Mouse (Mus musculus) retina, embryonic 14.5 days (tissue): Measurements from ENCODE around the gene Malrd1.

ENCODE experiments used
- DNase-seq: peaks from one replicate; pipeline ENCODE4 v3.0.0-alpha.2; 2015; ENCODE audit warnings: low spot score

The Malrd1 gene

DNA sequence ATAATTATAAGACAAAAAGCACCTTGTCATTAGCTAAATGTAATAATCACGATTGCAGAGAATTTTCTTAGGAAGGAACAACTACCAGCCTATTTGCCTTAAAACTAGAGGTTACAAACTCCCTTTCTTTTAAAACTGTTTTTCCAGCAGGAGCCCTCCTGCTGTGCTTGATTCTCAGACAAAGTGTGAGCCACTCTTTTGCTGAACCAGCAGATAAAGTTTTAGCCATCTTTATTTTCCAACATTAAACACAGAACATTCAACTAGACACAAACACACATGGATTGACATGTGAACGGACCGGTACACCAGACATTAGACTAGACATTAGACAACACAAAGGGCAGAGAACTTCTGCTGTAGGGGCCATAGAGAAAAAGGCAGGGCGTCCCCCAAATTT lies 505.3 kb downstream of the Malrd1 start:
- no peak for DNase-seq

- DNase-seq, result no peak
These were observed 506.5 kb downstream of the Malrd1 start for GRCm38 (mm10) chr2:16032804-16033203.

DNA sequence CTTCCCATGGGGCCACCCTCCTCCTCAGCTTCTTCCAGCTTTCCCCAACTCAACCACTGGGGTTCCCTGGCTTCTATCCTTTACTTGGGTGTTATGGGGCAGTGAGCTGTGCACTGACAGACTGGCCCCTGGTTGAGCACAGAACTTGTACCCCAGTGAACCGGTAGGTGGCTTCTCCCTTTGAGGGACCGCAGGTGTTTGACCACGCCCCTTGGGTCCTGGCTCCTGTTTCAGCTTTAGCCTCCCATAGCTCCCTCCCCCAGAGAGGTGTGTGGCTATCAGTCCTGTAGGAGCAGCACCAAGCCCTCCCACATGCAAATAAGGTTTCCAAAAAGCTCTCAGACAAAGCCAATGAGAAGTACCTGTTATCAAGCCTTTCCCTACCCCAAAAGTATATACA lies 584.4 kb downstream of the Malrd1 start:
- no peak for DNase-seq

DNA sequence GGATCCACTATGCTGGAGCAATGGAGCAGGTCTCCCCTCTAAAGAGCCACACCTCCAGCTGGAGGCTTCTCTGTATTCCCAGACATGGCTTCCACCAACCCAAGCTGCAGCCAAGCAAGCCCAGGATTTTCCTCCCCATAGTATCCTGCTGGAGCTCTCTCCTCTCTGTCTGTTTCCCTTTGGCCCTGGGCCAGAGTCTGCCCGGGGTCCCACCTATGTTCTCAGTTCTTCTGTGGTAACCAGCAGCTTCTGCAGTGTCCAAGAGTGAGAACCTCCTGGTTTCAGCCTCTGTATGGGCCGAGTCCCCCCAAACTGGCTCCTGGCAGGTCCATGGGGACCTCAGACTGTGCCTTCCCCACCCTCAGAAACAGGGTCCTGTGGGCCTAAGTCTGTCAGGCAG lies 587.1 kb downstream of the Malrd1 start:
- no peak for DNase-seq

- DNase-seq, result no peak
These were observed 621.7 kb downstream of the Malrd1 start for GRCm38 (mm10) chr2:16147999-16148398.

GRCm38 (mm10) chr2:16152623-16153022 lies 626.3 kb downstream of the Malrd1 start:
- no peak for DNase-seq

DNA sequence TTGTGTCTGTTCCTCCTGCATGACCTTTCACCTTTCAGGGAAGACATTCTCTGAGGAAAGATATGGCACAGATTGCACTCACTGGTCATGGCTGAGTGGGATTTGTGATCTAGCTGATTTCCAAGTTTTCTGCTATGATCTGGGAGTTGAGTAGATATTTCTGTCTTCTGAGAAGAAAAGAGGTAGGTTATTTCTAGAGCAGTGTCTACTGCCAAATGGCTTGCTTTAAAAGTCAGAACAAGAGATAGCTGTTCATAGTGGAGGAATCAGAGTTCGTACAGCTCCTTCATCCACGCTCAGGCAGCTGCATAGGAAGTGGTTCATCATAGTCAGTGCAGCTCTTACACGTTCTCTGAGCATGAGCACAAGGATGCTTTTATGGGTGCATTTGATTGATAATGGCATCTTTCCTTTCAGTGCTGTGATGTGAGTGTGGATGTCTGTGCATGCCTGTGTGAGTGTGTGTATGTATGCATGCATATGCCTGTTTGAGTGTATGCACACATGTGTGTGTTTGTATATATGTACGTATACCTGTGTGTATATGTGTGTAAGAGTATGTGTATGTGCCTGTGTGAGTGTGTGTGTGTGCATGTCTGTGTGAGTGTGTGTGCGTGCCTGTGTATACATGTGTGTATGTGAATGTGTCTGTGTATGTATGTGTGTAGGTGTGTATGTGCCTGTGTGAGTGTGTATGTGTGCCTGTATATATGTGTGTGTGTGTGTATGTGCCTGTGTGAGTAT lies 637.1 kb downstream of the Malrd1 start:
- DNase-seq, result no peak

- DNase-seq, result no peak
These were observed 642.3 kb downstream of the Malrd1 start for GRCm38 (mm10) chr2:16168611-16169010.

GRCm38 (mm10) chr2:16172086-16172485 lies 645.8 kb downstream of the Malrd1 start:
- DNase-seq, result no peak

GRCm38 (mm10) chr2:16173355-16173754 lies 647.1 kb downstream of the Malrd1 start:
- peak; percentile 27 for DNase-seq

GRCm38 (mm10) chr2:16182140-16182539 lies 655.9 kb downstream of the Malrd1 start:
- no peak for DNase-seq

DNA sequence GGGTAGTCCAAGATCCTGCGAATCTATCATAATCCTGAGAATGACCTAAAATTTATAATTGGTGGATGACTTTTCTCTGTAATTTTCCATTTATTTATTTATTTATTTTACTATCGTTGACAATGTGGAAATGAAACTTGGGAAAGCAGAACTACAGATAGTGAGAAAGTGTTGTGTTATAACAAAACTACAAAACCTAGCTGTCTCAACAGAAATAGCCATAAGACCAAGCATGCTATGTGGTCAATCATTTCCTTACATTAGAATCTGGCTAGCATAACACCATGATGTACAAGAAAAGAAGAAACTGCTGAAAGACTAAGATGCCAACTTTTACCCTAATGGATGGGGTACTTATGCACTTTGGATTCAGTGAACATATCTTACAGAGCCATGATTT lies 656.9 kb downstream of the Malrd1 start:
- DNase-seq, result no peak

GRCm38 (mm10) chr2:16210016-16210415 lies 683.7 kb downstream of the Malrd1 start:
- DNase-seq, result no peak

DNA sequence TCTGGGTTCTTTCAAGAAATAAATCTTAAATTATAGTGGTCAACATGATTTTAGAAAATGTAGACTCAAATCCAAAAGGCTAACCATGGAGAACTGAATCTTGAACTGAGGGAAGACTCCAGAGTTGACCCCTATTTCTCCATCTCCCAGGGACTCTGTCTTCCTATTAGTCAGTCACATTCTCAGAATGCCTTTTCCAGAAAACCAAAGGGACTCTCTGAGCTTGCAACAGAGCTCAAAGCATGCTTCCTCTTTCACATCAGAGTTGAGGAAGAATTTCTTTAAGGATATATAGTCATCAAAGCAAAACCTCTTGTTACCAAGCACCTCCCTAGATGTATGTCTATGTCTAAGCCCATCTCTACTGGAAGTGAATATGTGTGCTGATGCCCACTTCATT lies 686.5 kb downstream of the Malrd1 start:
- DNase-seq, result no peak

- DNase-seq, result no peak
These were observed 687.8 kb downstream of the Malrd1 start for GRCm38 (mm10) chr2:16214111-16214510.

DNA sequence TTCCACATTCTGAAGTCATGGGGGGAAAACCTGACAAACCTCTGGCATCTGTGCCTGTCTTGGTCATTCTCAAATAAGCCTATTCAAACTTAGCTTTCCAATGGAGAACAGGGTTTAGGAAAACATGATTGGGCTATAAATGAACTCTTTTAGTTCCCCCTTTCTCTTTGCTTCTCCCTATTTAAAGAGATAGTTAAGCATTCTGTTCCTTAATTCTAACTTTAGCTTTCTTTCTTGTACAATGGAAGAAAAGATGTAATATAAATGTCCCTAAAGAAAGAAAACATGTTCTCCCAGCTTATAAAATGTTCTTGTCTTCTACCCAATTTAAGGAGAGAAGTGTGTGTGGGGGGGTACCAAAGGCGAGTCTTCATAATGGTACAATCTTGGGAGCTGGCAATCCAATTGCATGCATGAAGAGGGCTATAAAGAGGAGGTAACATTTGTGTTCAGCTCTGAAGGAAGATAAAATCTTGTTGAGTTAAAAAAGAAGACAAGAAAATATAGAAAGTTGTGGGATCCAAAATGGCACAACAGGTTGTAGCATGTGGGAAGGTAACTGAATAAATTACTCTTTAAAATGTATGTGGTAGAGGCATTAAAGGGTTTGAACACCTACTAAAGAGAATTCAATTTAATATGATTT lies 702.0 kb downstream of the Malrd1 start:
- no peak for DNase-seq

- DNase-seq, result no peak
These were observed 714.6 kb downstream of the Malrd1 start for GRCm38 (mm10) chr2:16240861-16241260.

GRCm38 (mm10) chr2:16243097-16243496 lies 716.8 kb downstream of the Malrd1 start:
- no peak for DNase-seq

DNA sequence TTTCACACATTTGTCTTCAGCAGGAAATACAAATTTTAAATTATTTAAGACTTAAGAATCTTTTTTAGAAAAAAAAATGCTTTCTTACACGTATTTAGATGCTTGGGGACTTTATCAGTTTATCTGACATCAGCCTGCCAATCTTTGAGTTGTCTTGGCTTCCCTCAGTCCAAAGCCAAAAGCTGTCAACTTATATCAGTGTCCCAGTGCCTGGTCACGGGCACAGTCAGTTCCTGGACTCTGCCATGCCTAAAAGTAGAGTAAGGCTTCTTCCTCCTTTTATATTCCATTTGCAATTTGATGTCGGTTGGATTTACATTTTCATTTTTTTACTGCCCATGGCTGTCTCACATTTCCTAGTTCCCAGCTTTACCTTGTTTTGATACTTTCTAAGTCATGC lies 722.6 kb downstream of the Malrd1 start:
- DNase-seq, result peak; percentile 11

DNA sequence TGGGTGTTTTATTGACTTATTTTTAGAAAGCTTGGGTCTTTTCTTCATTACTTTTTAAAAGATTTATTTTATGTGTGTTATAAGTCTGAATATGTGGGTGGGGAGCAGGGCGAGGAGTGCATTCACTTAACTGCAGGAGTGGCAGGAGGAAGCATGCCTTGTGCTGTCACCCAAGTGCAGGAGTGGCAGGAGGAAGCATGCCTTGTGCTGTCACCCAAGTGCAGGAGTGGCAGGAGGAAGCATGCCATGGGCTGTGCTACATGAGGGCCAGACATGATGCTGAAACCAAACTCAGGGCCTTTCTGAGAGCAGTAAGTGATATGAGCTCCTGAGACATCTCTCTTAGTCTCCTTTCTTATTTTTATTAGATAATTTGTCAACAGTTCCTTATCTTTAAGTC lies 726.0 kb downstream of the Malrd1 start:
- DNase-seq, result no peak
